Mouse (Mus musculus): ENCODE results near the gene Spef2. TPM values are rescaled to one million over a fixed set of nuclear protein-coding genes. Genes with fewer than 3 reads are reported as not detected.

Gene Spef2
- polyA plus RNA-seq, 1 experiment: not detected

DNA sequence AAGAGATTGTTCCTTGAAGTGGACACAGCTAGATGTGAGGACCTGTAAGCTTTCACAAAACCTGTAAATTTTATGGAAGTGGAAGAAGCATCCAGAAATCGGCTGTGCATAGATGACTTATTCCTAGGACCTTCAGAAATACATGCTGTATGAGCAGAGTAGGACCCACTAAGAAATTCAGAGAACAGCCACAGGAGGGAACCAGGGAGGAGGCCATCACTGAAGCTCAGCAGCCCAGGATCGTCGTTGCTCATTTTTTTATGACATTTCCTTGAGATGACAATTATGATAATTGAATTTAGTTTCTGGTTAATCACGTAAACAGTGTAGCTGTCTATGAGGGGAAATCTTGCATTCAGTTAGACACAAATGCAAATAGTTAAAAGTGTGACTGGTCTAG is 171.4 kb downstream of the Spef2 start:
- TF ChIP-seq GATA1 (IDR thresholded peaks at IDR 0.05; ENCODE audit: low read length): no peak

DNA sequence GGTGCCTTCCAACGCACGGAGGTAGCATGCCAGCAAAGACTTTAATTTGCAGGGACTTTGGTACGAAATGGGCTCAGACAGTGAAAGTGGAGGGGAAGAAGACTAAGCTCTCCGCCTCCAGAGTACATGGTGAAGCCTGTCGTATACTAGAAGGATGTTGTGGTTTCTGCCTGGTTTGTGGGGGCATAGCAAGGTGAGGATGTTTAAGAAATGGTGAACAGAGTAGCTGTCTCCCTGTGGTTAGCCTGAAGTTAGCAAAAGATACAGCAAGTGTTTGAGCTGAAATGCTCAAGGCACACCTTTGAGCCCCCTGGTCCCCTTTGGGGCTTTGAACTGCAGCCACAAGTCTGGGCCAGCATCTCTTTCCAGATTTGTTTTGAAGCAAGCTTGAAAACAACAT is 173.9 kb downstream of the Spef2 start:
- TF ChIP-seq GATA1 (IDR thresholded peaks at IDR 0.05; ENCODE audit: low read length): no peak

DNA sequence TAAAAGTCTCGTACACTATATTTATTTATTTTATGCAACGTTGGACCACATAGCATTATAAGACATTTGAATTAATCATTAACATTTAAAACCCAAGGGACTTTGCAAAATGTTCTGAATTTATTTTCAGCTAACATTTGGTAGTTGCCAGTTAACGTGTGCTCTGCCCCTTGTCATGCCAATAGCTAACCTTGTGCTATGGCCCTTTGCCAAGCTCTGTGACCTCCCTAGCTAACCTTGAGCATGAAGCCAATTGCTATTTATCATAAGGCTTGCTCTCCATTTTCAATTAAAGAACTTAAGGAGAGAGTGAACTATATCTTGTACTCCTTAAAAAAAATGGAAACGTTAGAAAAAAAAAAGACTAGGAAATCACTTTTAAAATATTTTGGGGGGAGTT is 175.3 kb downstream of the Spef2 start:
- TF ChIP-seq GATA1 (IDR thresholded peaks at IDR 0.05; ENCODE audit: low read length): no peak

DNA sequence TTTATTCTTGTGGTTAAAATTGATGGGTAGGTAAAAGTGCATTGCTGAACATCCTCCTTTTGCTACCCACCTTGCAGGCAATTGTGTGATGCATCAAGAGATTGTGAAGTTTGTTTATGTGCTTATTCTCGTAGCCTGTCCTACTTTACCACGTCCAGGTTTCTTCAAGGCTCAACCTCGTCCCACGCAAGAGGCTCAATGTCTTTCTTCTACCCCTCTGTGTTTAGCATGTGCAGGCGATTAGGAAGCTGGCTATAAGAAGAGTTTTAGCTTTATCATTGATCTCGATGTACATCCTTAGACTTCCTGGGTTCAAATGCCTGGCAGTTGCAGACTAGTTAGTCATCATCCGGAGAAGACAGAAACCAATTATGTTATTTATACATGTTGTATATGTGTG is 176.0 kb downstream of the Spef2 start:
- TF ChIP-seq GATA1 (IDR thresholded peaks at IDR 0.05; ENCODE audit: low read length): no peak

GRCm38 (mm10) chr15:9571896-9572295 is 176.8 kb downstream of the Spef2 start:
- no peak for TF ChIP-seq GATA1 (IDR thresholded peaks at IDR 0.05; ENCODE audit: low read length)

GRCm38 (mm10) chr15:9567316-9567715 is 181.4 kb downstream of the Spef2 start:
- no peak for TF ChIP-seq GATA1 (IDR thresholded peaks at IDR 0.05; ENCODE audit: low read length)

DNA sequence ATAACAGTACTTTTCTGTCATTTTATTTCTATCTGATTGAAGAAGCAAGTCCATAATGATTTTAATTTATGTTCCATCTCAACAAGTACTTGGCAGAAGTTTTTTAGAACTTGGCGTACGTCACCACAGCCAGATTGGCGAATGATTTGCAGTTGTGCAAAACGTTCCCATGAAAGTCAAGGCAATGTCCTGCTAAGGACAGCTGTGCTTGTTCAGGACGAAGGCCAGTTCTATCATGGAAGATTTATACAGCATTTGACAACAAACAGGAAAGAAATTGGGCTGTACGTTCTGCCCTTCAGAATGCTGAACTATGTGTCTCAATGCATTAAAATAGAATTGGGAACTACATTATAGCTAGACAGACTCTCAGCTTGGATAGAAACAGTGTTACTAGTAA is 183.3 kb downstream of the Spef2 start:
- no peak for TF ChIP-seq GATA1 (IDR thresholded peaks at IDR 0.05; ENCODE audit: low read length)

DNA sequence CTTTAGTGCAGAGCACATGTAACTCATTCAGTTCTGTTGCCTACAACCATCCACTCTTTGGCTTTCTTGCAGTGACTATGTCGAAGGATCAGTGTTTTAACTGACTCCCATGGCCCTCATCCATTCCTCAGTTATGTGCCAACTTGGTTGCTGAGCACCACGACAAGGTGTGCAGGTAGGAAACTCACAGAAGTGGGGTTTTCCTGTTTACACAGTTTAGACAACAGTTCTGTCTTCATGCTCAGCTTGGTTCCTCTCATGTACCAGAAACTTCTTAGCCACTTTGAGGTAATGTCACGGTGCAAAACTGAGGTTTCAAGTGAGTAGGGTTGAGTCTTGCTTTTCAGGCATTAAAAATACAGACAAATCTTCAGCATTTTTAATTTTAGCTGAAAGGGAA is 184.5 kb downstream of the Spef2 start:
- TF ChIP-seq GATA1 (IDR thresholded peaks at IDR 0.05; ENCODE audit: low read length): no peak

DNA sequence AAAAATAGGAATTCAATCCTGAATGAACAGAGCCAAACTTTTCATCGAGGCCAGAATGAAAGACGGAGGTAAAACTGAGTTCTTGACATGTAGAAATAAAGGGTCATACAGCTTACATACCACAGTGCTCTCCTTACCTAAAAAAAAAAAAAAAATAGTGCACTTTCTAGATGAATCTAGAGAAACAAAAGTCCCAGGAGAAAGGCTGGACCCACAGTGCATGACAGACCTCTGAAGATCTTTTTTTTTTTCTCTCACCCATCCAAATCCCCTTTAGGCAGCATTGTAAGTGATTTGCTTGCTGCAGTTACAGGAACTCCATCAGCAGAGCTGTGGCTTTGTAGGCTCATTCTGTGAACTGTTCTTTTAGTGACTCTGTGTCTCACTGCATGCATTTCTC is 199.7 kb downstream of the Spef2 start:
- TF ChIP-seq GATA1 (IDR thresholded peaks at IDR 0.05; ENCODE audit: low read length): no peak

- TF ChIP-seq GATA1 (IDR thresholded peaks at IDR 0.05; ENCODE audit: low read length): no peak
These were observed 213.5 kb downstream of the Spef2 start for GRCm38 (mm10) chr15:9535200-9535599.

DNA sequence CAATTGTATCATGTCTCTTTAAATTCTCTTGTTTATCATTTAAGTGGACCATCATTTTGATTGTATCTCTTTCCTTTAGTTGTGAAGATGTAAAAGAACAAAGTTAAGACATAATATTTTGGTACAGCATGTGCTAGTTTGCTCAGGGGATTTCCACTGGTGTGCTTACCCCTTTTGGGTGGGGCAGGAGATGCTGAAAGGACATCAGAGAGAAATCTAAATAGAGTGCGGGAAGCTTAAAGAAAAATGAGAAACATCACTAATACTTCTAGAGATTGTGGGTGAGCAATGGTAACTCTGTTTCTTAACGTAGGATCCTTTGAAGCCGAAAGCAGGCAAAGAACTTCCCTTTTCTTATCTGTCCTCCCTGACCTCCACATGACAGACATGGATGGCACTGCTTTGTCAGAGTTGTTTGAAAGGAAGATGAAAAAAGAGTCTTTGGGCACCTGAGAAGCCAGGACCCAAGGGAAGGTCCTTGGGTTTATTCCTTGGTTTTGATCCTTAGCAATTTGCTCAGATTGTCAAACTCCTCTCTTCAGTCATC is 215.2 kb downstream of the Spef2 start:
- TF ChIP-seq GATA1 (IDR thresholded peaks at IDR 0.05; ENCODE audit: low read length): no peak

DNA sequence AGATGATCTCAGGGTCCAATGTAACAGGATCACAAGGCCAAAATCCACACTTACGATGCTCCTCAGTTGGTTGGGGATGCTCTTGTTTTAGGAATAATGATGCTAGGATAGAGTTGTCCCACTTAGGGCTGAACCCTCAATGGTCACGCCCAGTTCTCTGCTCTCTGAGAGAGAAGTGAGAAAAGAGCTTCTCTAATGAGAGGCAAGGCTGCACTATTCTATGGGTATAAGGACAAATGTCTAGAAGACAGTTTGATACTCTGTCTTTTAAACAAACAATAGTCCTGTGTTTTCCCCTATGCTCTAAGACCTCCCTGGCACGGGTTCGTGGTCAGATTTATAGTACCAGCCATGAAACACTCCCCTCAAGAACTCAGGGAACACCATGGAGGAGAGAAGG is 218.6 kb downstream of the Spef2 start, which contains the start of gene Il7r:
Gene Il7r, minus strand, starts transcription at position 101 of the 400 bp plus-strand sequence.
- no peak for TF ChIP-seq GATA1 (IDR thresholded peaks at IDR 0.05; ENCODE audit: low read length)

DNA sequence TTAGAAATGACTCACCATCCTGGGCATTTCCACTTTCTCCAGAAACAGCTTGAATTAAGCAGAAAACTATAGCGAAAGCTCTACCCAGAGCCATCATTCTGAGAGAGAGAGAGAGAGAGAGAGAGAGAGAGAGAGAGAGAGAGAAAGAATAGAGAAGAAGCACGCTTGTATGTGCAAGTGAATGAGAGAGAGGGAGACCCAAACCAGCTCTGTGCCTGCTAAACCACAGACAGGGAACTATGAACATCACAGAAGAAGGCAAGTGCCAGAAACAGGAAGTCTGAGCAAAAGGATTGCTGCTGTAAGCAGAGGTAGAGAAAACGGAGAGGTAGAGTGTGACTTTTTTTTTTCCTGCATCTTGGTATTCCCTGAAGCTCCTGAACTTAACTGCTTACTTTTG is 219.0 kb downstream of the Spef2 start:
- no peak for TF ChIP-seq GATA1 (IDR thresholded peaks at IDR 0.05; ENCODE audit: low read length)

Other genes starting within 250 kb of the Spef2 start
- gene Il7r, start 218.7 kb downstream of the Spef2 start, polyA plus RNA-seq (2012): not detected in 2 replicates